Mouse (Mus musculus): ENCODE data around the gene Chst3. TPM values are rescaled to one million over a fixed set of nuclear protein-coding genes. Genes with fewer than 3 reads are reported as not detected.
"Not testable (repeated sequence)": the region's sequence is repeated elsewhere in the genome, so short reads cannot be mapped to it uniquely, and the experiment has no call there.

The Chst3 gene
- total and polyA plus RNA-seq, 3 experiments, result 4.4 to 12.2 (median 7.5) TPM

DNA sequence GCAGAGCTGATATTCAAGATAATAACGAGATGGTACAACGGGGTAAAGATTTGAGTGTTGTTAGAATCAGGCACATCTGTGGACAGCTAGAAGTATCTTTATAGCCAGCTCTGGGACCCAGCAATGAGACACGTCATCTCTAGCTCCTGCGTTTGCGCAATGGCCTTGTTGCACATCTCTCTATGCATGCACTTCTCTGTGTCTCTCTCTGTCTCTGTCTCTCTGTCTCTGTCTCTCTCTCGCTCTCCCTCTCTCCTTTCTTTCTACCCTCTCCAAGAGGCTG, 56.1 kb downstream of the Chst3 start:
- Histone ChIP-seq H3K27me3 (replicated peaks) (no peaks in the 10 kb centered on the region), H3K4me2 (ENCODE audit: insufficient read depth, low read depth, poor library complexity, severe bottlenecking) (no peak overlapping the region), H3K36me3 (replicated peaks in 1 of 2; ENCODE audit: control insufficient read depth in 1 of 2, insufficient read depth in 1 of 2, low read length in 1 of 2) (peaks cover 3 to 22% of the 10 kb centered on the region in 2 experiments), H3K9ac (ENCODE audit: insufficient read depth, low read depth) (no peak overlapping the region), H3K4me3 (replicated peaks in 1 of 3; ENCODE audit: low read depth in 2 of 3, low read length in 2 of 3, poor library complexity in 1 of 3) (no peak overlapping the region), H3K27ac (ENCODE audit: insufficient read depth, low read depth) (peak overlapping the region; percentile 96), H3K4me1 (ENCODE audit: control insufficient read depth in 1 of 2, insufficient read depth in 2 of 2) (peaks cover 17 to 69% of the 10 kb centered on the region in 2 experiments), H3K9me3 (replicated peaks; ENCODE audit: low read length) (peaks cover 15% of the 10 kb centered on the region), H3K79me2 (replicated peaks; ENCODE audit: control insufficient read depth, extremely low read depth, insufficient read depth, poor library complexity, severe bottlenecking) (peaks cover 9% of the 10 kb centered on the region; the same call in 1 of the 2 replicates)
- peak; percentile 94 for DNase-seq (ENCODE audit: extremely low read depth)
- in situ Hi-C loops (cut with MboI; ENCODE audit: low pct_ligation_motif_present, low pct_unique_long_range_greater_than_20kb, low sequenced_read_pairs) (no loop called here), dilution Hi-C loops (cut with MboI; ENCODE audit: extremely low pct_ligation_motif_present, extremely low pct_unique_long_range_greater_than_20kb, low sequenced_read_pairs) (no loop called here)
- no peak for TF ChIP-seq USF1 (IDR thresholded peaks at IDR 0.05; ENCODE audit: low read depth, low read length)
- TF ChIP-seq MXI1 (IDR thresholded peaks at IDR 0.05; ENCODE audit: low read depth, low read length), result no peak
- TF ChIP-seq TBP (conservative IDR thresholded peaks at IDR 0.05; ENCODE audit: low read depth, low read length), result peak; percentile 69; the same call in 1 of the 2 replicates
- no peak for TF ChIP-seq GABPA (IDR thresholded peaks at IDR 0.05; ENCODE audit: insufficient replicate concordance, low read depth, low read length)
- peak; percentile 50 for TF ChIP-seq HCFC1 (IDR thresholded peaks at IDR 0.05; ENCODE audit: low read depth, low read length)
- no peak for TF ChIP-seq RAD21 (IDR thresholded peaks at IDR 0.05; ENCODE audit: low read depth, low read length)
- TF ChIP-seq KAT2A (IDR thresholded peaks at IDR 0.05; ENCODE audit: insufficient replicate concordance, low read length), result no peak
- TF ChIP-seq CHD2 (IDR thresholded peaks at IDR 0.05; ENCODE audit: low read length), result no peak
- TF ChIP-seq POLR2AphosphoS2 (IDR thresholded peaks at IDR 0.05; ENCODE audit: low read depth, low read length), result no peak
- peak; percentile 85 for TF ChIP-seq NRF1 (IDR thresholded peaks at IDR 0.05; ENCODE audit: low read depth, low read length)
- no peak for TF ChIP-seq UBTF (IDR thresholded peaks at IDR 0.05; ENCODE audit: low read depth, low read length)
- TF ChIP-seq PAX5 (IDR thresholded peaks at IDR 0.05; ENCODE audit: low read length), result no peak
- peak; percentile 47; the same call in 1 of the 2 replicates for TF ChIP-seq MYC (IDR thresholded peaks at IDR 0.05; ENCODE audit: low read depth, low read length)
- TF ChIP-seq MAX (IDR thresholded peaks at IDR 0.05; ENCODE audit: low read length), result peak; percentile 97
- TF ChIP-seq POLR2A (IDR thresholded peaks at IDR 0.05; ENCODE audit: low read depth, low read length), result no peak; the same call in none of the 2 replicates
- TF ChIP-seq NELFE (IDR thresholded peaks at IDR 0.05; ENCODE audit: low read depth, low read length), result 0 out of 2 replicates have a peak, but pooled peaks have one; percentile 45
- no peak; the same call in 1 of the 2 replicates for TF ChIP-seq JUND (conservative IDR thresholded peaks at IDR 0.05; ENCODE audit: low read depth, low read length)

DNA sequence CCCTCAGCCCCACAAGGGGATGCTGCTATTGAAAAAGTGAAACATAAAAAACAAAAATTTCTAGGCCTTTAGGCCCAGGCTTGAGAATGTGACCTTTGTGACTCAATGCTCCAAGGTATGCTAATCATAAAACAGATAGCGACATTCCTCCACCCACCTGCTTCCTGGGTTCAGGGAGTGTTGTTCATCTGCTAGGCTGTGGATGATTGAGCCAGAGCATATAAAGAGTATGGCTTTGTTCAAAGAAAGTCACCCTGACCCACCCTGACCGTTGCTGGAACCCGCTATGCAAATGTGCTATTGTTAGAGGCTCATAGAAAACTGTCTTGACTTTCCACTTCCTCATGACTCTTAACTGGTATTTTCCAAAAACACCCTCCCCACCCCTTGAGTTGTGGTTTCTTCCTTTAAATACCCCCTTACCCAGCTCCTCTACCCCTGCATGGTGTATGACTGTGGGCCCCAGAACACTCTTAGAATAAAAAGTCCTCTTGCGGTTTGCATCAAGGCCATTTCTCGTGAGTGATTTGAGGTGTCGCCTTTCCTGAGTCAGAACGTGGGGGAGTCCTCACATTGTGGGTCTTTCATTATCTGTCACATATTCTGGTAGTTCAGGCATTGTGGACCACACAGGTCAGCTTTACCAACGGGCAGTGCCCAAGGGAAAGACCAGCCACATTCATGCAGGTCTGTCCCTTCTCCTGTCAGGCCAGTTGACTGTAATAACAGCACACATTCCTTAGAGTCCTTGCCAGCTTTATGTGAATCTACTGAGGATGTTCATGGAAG, 56.7 kb downstream of the Chst3 start:
- Histone ChIP-seq H3K4me2 (ENCODE audit: insufficient read depth, low read depth, poor library complexity, severe bottlenecking) (peak overlapping the region; percentile 70), H3K27ac (ENCODE audit: insufficient read depth, low read depth) (peak overlapping the region; percentile 99), H3K9ac (ENCODE audit: insufficient read depth, low read depth) (peak overlapping the region; percentile 97), H3K4me1 (ENCODE audit: control insufficient read depth in 1 of 2, insufficient read depth in 2 of 2) (peaks cover 22 to 75% of the 10 kb centered on the region in 2 experiments), H3K9me3 (replicated peaks; ENCODE audit: low read length) (peaks cover 14% of the 10 kb centered on the region), H3K36me3 (replicated peaks in 1 of 2; ENCODE audit: control insufficient read depth in 1 of 2, insufficient read depth in 1 of 2, low read length in 1 of 2) (peaks cover 9 to 27% of the 10 kb centered on the region in 2 experiments), H3K4me3 (replicated peaks in 1 of 3; ENCODE audit: low read depth in 2 of 3, low read length in 2 of 3, poor library complexity in 1 of 3) (peak overlapping the region in 2 of 3 experiments; percentile 54 to 57)
- H3K27me3 ChIP-seq (replicated peaks); dilution Hi-C loops (cut with MboI; ENCODE audit: extremely low pct_ligation_motif_present, extremely low pct_unique_long_range_greater_than_20kb, low sequenced_read_pairs); H3K79me2 ChIP-seq (replicated peaks; ENCODE audit: control insufficient read depth, extremely low read depth, insufficient read depth, poor library complexity, severe bottlenecking); in situ Hi-C loops (cut with MboI; ENCODE audit: low pct_ligation_motif_present, low pct_unique_long_range_greater_than_20kb, low sequenced_read_pairs): not testable (repeated sequence)
- peak; percentile 95 for DNase-seq (ENCODE audit: extremely low read depth)
- TF ChIP-seq IRF4 (IDR thresholded peaks at IDR 0.05; ENCODE audit: low read depth, low read length) (peak; percentile 89), MXI1 (IDR thresholded peaks at IDR 0.05; ENCODE audit: low read depth, low read length) (peak; percentile 47; the same call in 1 of the 2 replicates), ETS1 (conservative IDR thresholded peaks at IDR 0.05; ENCODE audit: low read depth, low read length) (peak; percentile 93), CHD2 (IDR thresholded peaks at IDR 0.05; ENCODE audit: low read length) (peak; percentile 83), BHLHE40 (IDR thresholded peaks at IDR 0.05; ENCODE audit: low read depth, low read length) (peak; percentile 96), JUND (conservative IDR thresholded peaks at IDR 0.05; ENCODE audit: low read depth, low read length) (peak; percentile 73), SIN3A (IDR thresholded peaks at IDR 0.05; ENCODE audit: low read length) (peak; percentile 83), POLR2AphosphoS2 (IDR thresholded peaks at IDR 0.05; ENCODE audit: low read depth, low read length) (peak; percentile 86; the same call in 1 of the 2 replicates), RCOR1 (conservative IDR thresholded peaks at IDR 0.05; ENCODE audit: low read depth, low read length) (peak; percentile 89; the same call in 1 of the 2 replicates), EP300 (IDR thresholded peaks at IDR 0.05; ENCODE audit: low read length) (peak; percentile 94), TCF12 (IDR thresholded peaks at IDR 0.05; ENCODE audit: low read depth, low read length) (peak; percentile 96), TBP (conservative IDR thresholded peaks at IDR 0.05; ENCODE audit: low read depth, low read length) (peak; percentile 81; the same call in 1 of the 2 replicates), MAZ (IDR thresholded peaks at IDR 0.05; ENCODE audit: low read depth, low read length) (peak; percentile 98), ELF1 (IDR thresholded peaks at IDR 0.05; ENCODE audit: low read depth, low read length) (peak; percentile 66), UBTF (IDR thresholded peaks at IDR 0.05; ENCODE audit: low read depth, low read length) (peak; percentile 38; the same call in 1 of the 2 replicates), MYC (IDR thresholded peaks at IDR 0.05; ENCODE audit: low read depth, low read length) (peak; percentile 70), ZMIZ1 (IDR thresholded peaks at IDR 0.05; ENCODE audit: low read depth, low read length) (peak; percentile 46), ZNF384 (IDR thresholded peaks at IDR 0.05; ENCODE audit: low read depth, low read length) (peak; percentile 67), MAFK (IDR thresholded peaks at IDR 0.05; ENCODE audit: insufficient replicate concordance, low read length) (peak; percentile 86), MEF2A (IDR thresholded peaks at IDR 0.05; ENCODE audit: borderline replicate concordance, low read depth, low read length) (peak; percentile 93)
